Mouse (Mus musculus) embryonic stem cell, embryonic (primary cell): ENCODE data around the gene Mrpl9.

Source experiments
- CTCF ChIA-PET, 4 experiments: fragments of 300-600 bp in 2 of 4; fragments of 350-600 bp in 2 of 4; sonication (Branson Sonifier 250); formaldehyde crosslinking; loops; one replicate each; lab custom pipeline; 2022; ENCODE audit warnings: inconsistent platforms in 2 of 4; lab: Charles Lee
- POLR2A ChIA-PET, 4 experiments: fragments of 300-600 bp in 2 of 4; fragments of 350-600 bp in 2 of 4; sonication (Branson Sonifier 250); formaldehyde crosslinking; loops; one replicate each; lab custom pipeline; 2022; ENCODE audit warnings: antibody characterized with exemption in 4 of 4, inconsistent platforms in 1 of 4; lab: Charles Lee

Mrpl9 gene

DNA sequence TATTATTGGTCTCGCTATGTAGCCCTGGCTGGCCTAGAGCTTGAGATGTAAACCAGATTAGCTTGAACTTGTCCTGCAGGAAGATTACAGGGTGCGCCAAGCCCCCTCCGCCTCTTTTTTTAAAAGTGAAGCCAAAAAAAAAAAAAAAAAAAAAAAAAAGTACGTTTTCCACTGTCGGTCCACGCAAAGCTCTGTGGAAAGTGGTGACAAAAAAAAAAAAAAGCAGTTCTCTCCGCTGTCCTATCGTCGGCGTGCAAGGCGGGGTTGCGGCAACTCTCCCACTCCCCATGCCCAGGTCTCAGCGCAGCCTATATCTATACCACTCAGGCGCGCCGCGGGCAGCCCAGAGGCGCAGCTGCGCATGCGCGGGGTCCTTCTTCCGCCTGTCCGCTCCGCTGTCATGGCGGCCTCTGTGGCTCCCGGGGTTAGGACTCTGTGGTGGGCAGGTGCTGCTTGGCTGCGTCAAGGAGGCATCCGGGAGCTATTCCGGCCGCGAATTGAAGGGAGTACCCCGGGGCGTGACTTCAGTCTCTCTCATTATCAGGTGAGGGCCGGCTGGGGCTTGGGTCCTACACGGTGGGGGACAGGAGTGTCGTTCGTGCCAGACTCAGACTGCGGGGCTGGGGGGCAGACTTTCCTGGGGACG, at the start of gene Mrpl9:
Gene Mrpl9 (plus strand): TSS at position 368 of the 646 bp plus-strand sequence.
- CTCF ChIA-PET = interaction anchor here (0.6 to 2.1 kb wide), 11 partner anchors 13 to 847 kb away, joined by 3 to 11 read pairs (median 4); partner anchors contain the start of gene Tdrkh (in 1 of the 4)
- POLR2A ChIA-PET = interaction anchor here (0.6 to 4.8 kb wide), 37 partner anchors 11 to 532 kb away, joined by 3 to 42 read pairs (median 4); partner anchors contain the start of genes Tdrkh (in 2 of the 4) and Tuft1 (in 1 of the 4)

DNA sequence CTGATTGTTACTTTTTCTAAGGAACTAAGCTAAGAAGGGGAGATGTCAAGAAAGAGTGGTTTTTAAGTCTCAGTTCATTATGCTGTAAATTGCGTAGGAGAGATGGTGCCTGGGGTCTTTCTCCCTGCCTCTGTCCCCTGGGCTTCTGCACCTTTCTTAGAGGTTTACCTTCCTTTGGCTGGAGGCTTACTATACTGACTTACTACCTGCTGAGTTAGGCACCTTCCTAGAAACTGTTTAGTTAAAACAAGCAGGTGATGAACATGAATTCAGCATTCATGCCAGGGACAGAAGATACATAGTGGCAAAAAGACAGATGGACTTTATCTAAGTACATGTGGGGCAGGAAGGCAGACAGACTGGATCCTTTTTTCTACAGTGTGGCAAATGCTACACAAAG, 46.8 kb upstream of the Mrpl9 start:
- ChIA-PET POLR2A (interaction anchor here in 1 of 4 experiments (1.2 kb wide), 1 partner anchor 56 kb away, joined by 4 read pairs; no protein-coding TSS in a partner anchor), CTCF (no interaction called here)

- ChIA-PET POLR2A (interaction anchor here in 1 of 4 experiments (1.2 kb wide), 1 partner anchor 56 kb away, joined by 4 read pairs; no protein-coding TSS in a partner anchor), CTCF (no interaction called here)
Observed at GRCm38 (mm10) chr3:94396851-94397250, 46.3 kb upstream of the Mrpl9 start.

GRCm38 (mm10) chr3:94398217-94398616, 44.9 kb upstream of the Mrpl9 start, which contains the start of gene Lingo4:
Lingo4 (plus strand) TSS chr3:94398517.
- ChIA-PET CTCF (interaction anchor here in 1 of 4 experiments (0.7 to 1.5 kb wide), 2 partner anchors 13 to 59 kb away, joined by 3 read pairs; no protein-coding TSS in a partner anchor), POLR2A (interaction anchor here in 2 of 4 experiments (0.7 kb wide), 2 partner anchors 26 to 169 kb away, joined by 13 to 15 read pairs; no protein-coding TSS in a partner anchor)

- POLR2A ChIA-PET = interaction anchor here in 1 of 4 experiments (0.7 kb wide), 1 partner anchor 27 kb away, joined by 15 read pairs; no protein-coding TSS in a partner anchor
- CTCF ChIA-PET = interaction anchor here in 2 of 4 experiments (0.5 to 1.5 kb wide), 4 partner anchors 14 to 360 kb away, joined by 3 to 5 read pairs (median 3); no protein-coding TSS in a partner anchor
Observed at GRCm38 (mm10) chr3:94398943-94399481, 44.1 kb upstream of the Mrpl9 start.

GRCm38 (mm10) chr3:94399663-94400310, 43.3 kb upstream of the Mrpl9 start:
- ChIA-PET CTCF (interaction anchor here in 2 of 4 experiments (0.6 to 1.5 kb wide), 2 partner anchors 14 to 435 kb away, joined by 3 read pairs; no protein-coding TSS in a partner anchor), POLR2A (interaction anchor here in 1 of 4 experiments (1.4 kb wide), 1 partner anchor 23 kb away, joined by 3 read pairs; no protein-coding TSS in a partner anchor)

- CTCF ChIA-PET = no interaction called here
- POLR2A ChIA-PET = interaction anchor here in 2 of 4 experiments (0.7 to 1.6 kb wide), 3 partner anchors 11 to 158 kb away, joined by 3 read pairs; no protein-coding TSS in a partner anchor
Observed at GRCm38 (mm10) chr3:94402451-94402850, 40.7 kb upstream of the Mrpl9 start.

GRCm38 (mm10) chr3:94404366-94405054, 38.6 kb upstream of the Mrpl9 start:
- CTCF ChIA-PET = interaction anchor here in 3 of 4 experiments (0.6 to 0.8 kb wide), 4 partner anchors 38 to 773 kb away, joined by 3 to 4 read pairs (median 3); no protein-coding TSS in a partner anchor

DNA sequence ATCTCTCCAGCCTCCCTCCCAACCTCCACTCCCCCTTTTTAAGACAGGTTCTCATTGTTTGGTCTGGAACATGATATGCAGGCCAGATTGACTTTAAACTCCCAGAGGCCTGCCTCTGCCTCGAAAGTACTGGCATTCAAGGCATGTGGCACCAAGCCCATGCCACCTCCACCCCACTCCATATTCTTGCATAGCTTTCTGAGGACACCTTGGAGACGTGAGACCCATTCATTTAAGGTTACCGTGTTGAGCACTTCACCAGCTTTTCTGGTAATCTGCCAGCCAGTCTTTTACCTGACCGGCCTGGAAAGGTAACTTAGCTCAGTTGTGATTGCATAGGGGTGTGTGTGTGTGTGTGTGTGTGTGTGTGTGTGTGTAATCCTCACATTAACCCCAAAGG, 37.6 kb upstream of the Mrpl9 start:
- ChIA-PET CTCF (no interaction called here), POLR2A (interaction anchor here in 1 of 4 experiments (1.5 kb wide), 1 partner anchor 34 kb away, joined by 3 read pairs; no protein-coding TSS in a partner anchor)

More at GRCm38 (mm10) chr3:94404366-94405054, 38.6 kb upstream of the Mrpl9 start:
- POLR2A ChIA-PET = interaction anchor here in 2 of 4 experiments (0.9 to 1.5 kb wide), 3 partner anchors 12 to 62 kb away, joined by 3 read pairs; partner anchors contain the start of gene Them5 (in 1 of the 2)

- CTCF ChIA-PET = interaction anchor here in 3 of 4 experiments (0.6 to 1.4 kb wide), 4 partner anchors 46 to 476 kb away, joined by 3 to 5 read pairs (median 3); no protein-coding TSS in a partner anchor
- POLR2A ChIA-PET = interaction anchor here in 2 of 4 experiments (0.6 to 1.7 kb wide), 8 partner anchors 30 to 374 kb away, joined by 3 to 15 read pairs (median 3); partner anchors contain the start of genes Cgn (in 1 of the 2), Mrpl9 (in 1 of the 2), Oaz3 (in 1 of the 2) and Rorc (in 1 of the 2)
Observed at GRCm38 (mm10) chr3:94412530-94412929, 30.6 kb upstream of the Mrpl9 start.

GRCm38 (mm10) chr3:94413031-94413679, 30.0 kb upstream of the Mrpl9 start, which contains the start of gene Tdrkh:
Tdrkh (plus strand) TSS chr3:94413273.
- POLR2A ChIA-PET = interaction anchor here in 2 of 4 experiments (0.6 to 1.7 kb wide), 9 partner anchors 30 to 373 kb away, joined by 3 to 15 read pairs (median 3); partner anchors contain the start of genes Cgn (in 1 of the 2), Mrpl9 (in 1 of the 2), Oaz3 (in 1 of the 2) and Rorc (in 1 of the 2)
- CTCF ChIA-PET = interaction anchor here in 3 of 4 experiments (0.5 to 1.4 kb wide), 4 partner anchors 30 to 475 kb away, joined by 3 to 6 read pairs (median 4); partner anchors contain the start of gene Mrpl9 (in 1 of the 3)

DNA sequence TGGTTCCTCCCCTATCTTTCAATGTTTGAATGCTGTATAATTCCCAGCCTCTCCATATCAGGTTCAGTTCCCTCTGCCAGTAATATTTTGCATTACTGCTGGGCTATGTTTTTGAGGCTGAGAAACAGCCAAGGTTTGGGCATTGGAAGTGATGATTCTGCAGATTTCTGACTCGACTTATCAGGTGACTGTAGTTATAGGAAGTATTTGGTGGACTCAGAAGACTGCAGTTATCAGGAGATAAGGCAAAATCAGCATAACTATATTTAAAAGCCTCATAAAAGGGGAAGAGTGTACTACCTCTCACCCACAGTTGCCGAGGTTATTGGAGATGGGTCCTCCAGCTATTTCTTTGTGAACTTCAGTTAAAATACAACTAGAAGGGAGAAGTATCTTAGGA, 12.1 kb upstream of the Mrpl9 start:
- CTCF ChIA-PET = no interaction called here
- POLR2A ChIA-PET = interaction anchor here in 1 of 4 experiments (1.4 kb wide), 1 partner anchor 12 kb away, joined by 8 read pairs; the partner anchor contains the start of gene Mrpl9

- ChIA-PET CTCF (interaction anchor here in 1 of 4 experiments (1.7 kb wide), 1 partner anchor 67 kb away, joined by 4 read pairs; no protein-coding TSS in a partner anchor), POLR2A (interaction anchor here in 1 of 4 experiments (1.8 kb wide), 1 partner anchor 10 kb away, joined by 4 read pairs; no protein-coding TSS in a partner anchor)
Observed at GRCm38 (mm10) chr3:94434305-94434704, 8.8 kb upstream of the Mrpl9 start.

GRCm38 (mm10) chr3:94436420-94436819, 6.7 kb upstream of the Mrpl9 start:
- CTCF ChIA-PET = no interaction called here
- POLR2A ChIA-PET = no interaction called here

DNA sequence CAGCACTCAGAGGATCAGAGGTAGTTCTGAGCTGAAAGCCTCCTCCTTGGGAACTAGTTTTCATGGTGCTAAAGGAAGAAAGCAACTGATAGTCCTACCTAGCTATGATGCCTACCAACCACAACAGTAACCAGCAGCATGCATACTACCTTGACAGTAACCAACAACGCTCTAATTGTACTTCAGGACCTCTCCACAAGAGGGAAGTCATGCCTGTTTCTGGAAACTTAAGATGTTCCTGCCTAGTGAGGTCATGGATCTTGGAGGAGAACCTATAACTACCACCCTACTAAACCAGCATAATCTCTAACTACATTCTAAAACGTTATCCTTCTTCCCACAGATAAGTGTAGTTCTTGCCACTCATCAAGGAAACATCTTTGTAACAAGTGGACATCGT, 1.9 kb upstream of the Mrpl9 start:
- CTCF ChIA-PET = interaction anchor here (0.5 to 1.9 kb wide), 6 partner anchors 13 to 334 kb away, joined by 3 to 10 read pairs (median 4); no protein-coding TSS in a partner anchor
- POLR2A ChIA-PET = interaction anchor here in 1 of 4 experiments (0.7 kb wide), 1 partner anchor 79 kb away, joined by 3 read pairs; the partner anchor contains the start of gene C2cd4d

GRCm38 (mm10) chr3:94443597-94443964, 463 bp downstream of the Mrpl9 start, which contains the start of gene Oaz3:
Oaz3 (minus strand) TSS chr3:94443915.
- ChIA-PET POLR2A (interaction anchor here (0.6 to 4.8 kb wide), 26 partner anchors 11 to 1069 kb away, joined by 3 to 42 read pairs (median 4); partner anchors contain the start of genes Tdrkh (in 1 of the 4) and Tuft1 (in 1 of the 4)), CTCF (interaction anchor here in 3 of 4 experiments (0.6 to 2.1 kb wide), 7 partner anchors 12 to 464 kb away, joined by 3 to 11 read pairs (median 6); partner anchors contain the start of gene Tdrkh (in 1 of the 3))
